Mouse (Mus musculus): ENCODE results near the gene Cma1. TPM values are rescaled to one million over a fixed set of nuclear protein-coding genes. Genes with fewer than 3 reads are reported as not detected.
"Not testable (repeated sequence)": the region's sequence is repeated elsewhere in the genome, so short reads cannot be mapped to it uniquely, and the experiment has no call there.

Cma1 gene
- polyA plus RNA-seq (2014; fragmentation: Nextera tagmentation; extraction: Ambion mirVana), result 0.30 and 1.1 TPM in 2 replicates

DNA sequence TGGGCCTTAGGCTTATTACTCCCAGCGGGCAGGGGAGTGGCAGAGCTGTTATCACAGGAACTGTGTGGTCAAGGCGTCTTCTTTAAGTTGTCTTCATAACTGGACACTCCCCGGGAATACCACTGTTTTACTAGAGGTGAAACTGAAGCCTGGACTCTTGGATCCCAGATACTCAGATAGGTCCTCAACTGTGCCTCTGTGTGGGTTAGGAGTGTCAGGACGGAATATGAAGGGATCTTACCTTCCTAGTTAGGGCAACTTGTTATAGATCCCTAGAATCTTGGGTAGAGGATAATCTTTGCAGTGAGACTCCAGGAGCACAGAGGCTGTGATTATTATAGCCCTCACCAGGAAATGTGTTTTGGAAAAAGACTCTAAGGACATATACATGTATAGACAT lies at the start of gene Cma1:
Cma1 (minus strand) TSS at position 101 of the 400 bp plus-strand sequence.
- no peak within 1 kb of the TSS for H3K27ac ChIP-seq (ENCODE audit: low read depth, low read length)
- H3K9ac ChIP-seq (ENCODE audit: low read depth, low read length), result no peak within 1 kb of the TSS
- H3K27me3 ChIP-seq (ENCODE audit: control insufficient read depth, insufficient read depth, low read length), result no peaks in the 10 kb centered on the region
- no peaks in the 10 kb centered on the region for H3K4me1 ChIP-seq (ENCODE audit: control insufficient read depth, insufficient read depth, low read length)
- H3K4me2 ChIP-seq (replicated peaks; ENCODE audit: low read depth, low read length), result no peak within 1 kb of the TSS
- H3K9me3 ChIP-seq (ENCODE audit: control insufficient read depth, low read length), result no peaks in the 10 kb centered on the region
- ATAC-seq (ENCODE audit: low FRiP score, low TSS enrichment), result no peak
- H3K4me3 ChIP-seq (ENCODE audit: low read length), result no peak within 1 kb of the TSS
- H3K36me3 ChIP-seq (ENCODE audit: control insufficient read depth, insufficient read depth, low read length), result no peaks in the 10 kb centered on the region
- 76% methylated on average over 4 of the region's 4 CpGs for WGBS

DNA sequence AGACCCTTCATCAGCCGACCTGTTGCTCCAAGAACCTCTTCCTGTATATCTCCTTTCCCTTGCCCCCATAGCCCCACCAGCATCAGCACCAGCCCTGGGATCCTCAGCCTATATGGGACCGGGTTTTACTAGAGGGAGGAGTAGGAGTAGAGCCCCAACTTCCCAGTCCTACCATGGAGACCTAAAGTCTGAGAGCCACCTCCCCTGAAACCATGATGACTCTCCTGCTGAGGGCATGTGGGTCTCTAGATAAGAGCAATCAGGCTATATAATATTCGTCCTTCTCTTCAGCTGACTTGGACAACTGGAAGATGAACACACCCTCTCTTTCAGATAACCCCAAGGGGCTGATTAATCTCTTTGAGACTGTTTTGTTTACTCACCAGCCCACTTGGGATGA lies 43.0 kb upstream of the Cma1 start:
- not testable (repeated sequence) for H3K9ac ChIP-seq (ENCODE audit: low read depth, low read length); H3K4me3 ChIP-seq (ENCODE audit: low read length); H3K36me3 ChIP-seq (ENCODE audit: control insufficient read depth, insufficient read depth, low read length); H3K4me2 ChIP-seq (replicated peaks; ENCODE audit: low read depth, low read length); H3K9me3 ChIP-seq (ENCODE audit: control insufficient read depth, low read length); H3K27me3 ChIP-seq (ENCODE audit: control insufficient read depth, insufficient read depth, low read length); H3K27ac ChIP-seq (ENCODE audit: low read depth, low read length); ATAC-seq (ENCODE audit: low FRiP score, low TSS enrichment); H3K4me1 ChIP-seq (ENCODE audit: control insufficient read depth, insufficient read depth, low read length)
- 92% methylated on average over 1 of the region's 3 CpGs for WGBS

DNA sequence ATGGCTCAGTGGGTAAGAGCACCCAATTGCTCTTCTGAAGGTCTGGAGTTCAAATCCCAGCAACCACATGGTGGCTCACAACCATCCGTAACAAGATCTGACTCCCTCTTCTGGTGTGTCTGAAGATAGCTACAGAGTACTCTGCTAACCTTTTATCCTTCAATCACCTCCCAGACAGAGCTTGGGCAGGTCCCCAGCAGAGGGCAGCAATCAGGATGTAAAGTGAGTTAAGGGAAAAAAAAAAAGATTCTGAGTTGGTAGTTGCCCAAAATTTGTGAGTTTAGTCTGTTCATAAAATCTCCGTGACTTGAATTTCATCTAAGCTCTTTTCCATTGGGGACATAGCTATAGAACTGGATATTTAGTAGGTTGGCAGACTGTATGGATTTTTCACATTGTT lies 19.4 kb upstream of the Cma1 start:
- not testable (repeated sequence) for H3K36me3 ChIP-seq (ENCODE audit: control insufficient read depth, insufficient read depth, low read length); H3K9ac ChIP-seq (ENCODE audit: low read depth, low read length); H3K27me3 ChIP-seq (ENCODE audit: control insufficient read depth, insufficient read depth, low read length); H3K4me2 ChIP-seq (replicated peaks; ENCODE audit: low read depth, low read length); ATAC-seq (ENCODE audit: low FRiP score, low TSS enrichment); H3K27ac ChIP-seq (ENCODE audit: low read depth, low read length); H3K4me1 ChIP-seq (ENCODE audit: control insufficient read depth, insufficient read depth, low read length); H3K9me3 ChIP-seq (ENCODE audit: control insufficient read depth, low read length); H3K4me3 ChIP-seq (ENCODE audit: low read length)
- WGBS, result 50% methylated on average over 2 of the region's 2 CpGs

DNA sequence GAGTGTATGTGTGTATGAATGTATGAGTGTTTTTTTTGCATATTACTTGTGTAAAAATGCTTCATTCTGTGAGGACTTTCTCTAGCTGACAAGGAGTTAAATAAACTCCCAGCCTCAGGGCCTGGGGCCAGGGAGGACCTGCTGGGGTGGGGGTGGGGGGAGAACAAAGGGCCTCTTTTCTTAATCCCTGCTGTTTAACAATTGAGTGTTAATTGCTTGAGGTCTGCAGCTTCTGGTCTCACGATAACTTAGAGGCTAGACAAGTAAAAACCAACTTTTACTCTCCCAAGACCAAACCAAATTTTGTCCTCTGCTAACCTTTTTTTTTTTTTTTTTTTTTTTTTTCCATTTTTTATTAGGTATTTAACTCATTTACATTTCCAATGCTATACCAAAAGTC lies 18.8 kb upstream of the Cma1 start:
- Histone ChIP-seq H3K27ac (ENCODE audit: low read depth, low read length) (no peak overlapping the region), H3K9ac (ENCODE audit: low read depth, low read length) (no peak overlapping the region), H3K4me1 (ENCODE audit: control insufficient read depth, insufficient read depth, low read length) (no peaks in the 10 kb centered on the region), H3K4me3 (ENCODE audit: low read length) (no peak overlapping the region), H3K27me3 (ENCODE audit: control insufficient read depth, insufficient read depth, low read length) (no peaks in the 10 kb centered on the region), H3K9me3 (ENCODE audit: control insufficient read depth, low read length) (no peaks in the 10 kb centered on the region), H3K36me3 (ENCODE audit: control insufficient read depth, insufficient read depth, low read length) (no peaks in the 10 kb centered on the region), H3K4me2 (replicated peaks; ENCODE audit: low read depth, low read length) (no peak overlapping the region)
- 13% methylated on average over 1 of the region's 1 CpGs for WGBS
- ATAC-seq (ENCODE audit: low FRiP score, low TSS enrichment), result no peak

DNA sequence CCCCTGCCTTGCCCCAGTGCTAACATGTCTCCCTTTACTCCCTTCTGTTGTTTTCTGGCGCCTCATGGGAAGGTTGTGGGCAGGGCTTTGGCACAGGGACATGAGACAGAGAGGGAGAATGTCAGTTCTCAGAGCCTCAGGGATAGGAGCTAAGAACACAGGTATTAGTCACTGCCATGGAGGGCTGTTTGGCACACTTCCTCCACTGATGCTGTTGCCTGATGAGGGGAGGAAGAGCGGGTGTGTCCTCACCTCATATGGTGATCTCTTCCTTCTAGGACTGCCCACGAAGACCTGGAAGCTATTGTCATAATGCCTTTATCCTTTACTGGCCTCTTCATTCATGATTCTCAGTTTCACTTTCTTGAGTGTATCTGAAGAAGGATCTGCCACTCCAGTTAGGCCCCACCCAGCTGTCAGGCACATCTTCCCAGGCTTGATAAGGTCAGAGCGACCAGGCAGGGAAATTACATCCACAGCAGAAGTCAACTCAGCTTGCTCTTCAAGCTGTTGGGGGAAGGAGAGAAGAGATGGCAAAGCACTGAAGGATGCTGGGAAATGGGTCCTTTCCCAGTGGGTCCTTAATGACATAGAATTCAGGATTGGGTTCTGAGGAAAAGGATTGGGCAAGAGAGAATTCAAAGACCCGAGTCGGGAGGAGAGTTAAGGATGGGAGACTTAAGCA lies 6.0 kb upstream of the Cma1 start, which contains the start of gene Cma2:
Cma2 (plus strand) TSS at position 635 of the 685 bp plus-strand sequence.
- no peaks in the 10 kb centered on the region for H3K36me3 ChIP-seq (ENCODE audit: control insufficient read depth, insufficient read depth, low read length)
- no peak within 1 kb of the TSS for H3K27ac ChIP-seq (ENCODE audit: low read depth, low read length)
- no peak within 1 kb of the TSS for H3K9ac ChIP-seq (ENCODE audit: low read depth, low read length)
- H3K4me1 ChIP-seq (ENCODE audit: control insufficient read depth, insufficient read depth, low read length), result no peaks in the 10 kb centered on the region
- ATAC-seq (ENCODE audit: low FRiP score, low TSS enrichment), result no peak
- 86% methylated on average over 6 of the region's 6 CpGs for WGBS
- H3K4me2 ChIP-seq (replicated peaks; ENCODE audit: low read depth, low read length), result no peak within 1 kb of the TSS
- no peak within 1 kb of the TSS for H3K4me3 ChIP-seq (ENCODE audit: low read length)
- H3K9me3 ChIP-seq (ENCODE audit: control insufficient read depth, low read length), result no peaks in the 10 kb centered on the region
- H3K27me3 ChIP-seq (ENCODE audit: control insufficient read depth, insufficient read depth, low read length), result no peaks in the 10 kb centered on the region

DNA sequence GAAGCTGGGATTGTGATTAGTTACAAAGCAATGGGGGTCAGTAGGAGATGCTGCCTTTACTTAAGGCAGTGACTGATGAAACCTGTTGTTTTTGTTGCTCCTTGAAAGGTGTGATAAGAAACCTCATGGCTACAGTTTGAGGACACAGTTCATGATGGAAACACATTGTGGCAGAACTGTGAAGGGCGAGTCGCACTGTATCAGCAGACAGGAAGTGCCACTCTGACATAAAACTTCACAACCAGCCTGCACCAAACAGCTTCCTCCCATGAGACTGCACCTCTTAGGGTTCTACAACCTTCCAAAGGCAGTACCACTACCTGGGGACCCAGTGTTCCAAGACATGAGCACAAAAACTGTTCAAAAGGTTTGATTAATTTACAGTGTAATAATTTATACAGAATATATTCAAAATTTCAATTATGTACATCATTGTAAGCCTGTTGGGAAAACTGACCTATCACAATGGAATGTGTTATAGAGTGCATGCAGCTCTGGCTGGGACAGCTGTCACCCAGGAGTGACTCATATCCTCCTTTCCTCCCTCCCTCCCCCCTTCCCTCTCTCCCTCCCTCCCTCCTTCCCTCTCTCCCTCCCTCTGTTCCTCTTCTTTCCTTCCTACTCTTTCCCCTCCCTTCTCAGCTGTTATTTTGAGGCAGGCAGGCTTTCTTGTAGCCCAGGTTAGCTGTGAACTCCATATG lies 1.9 kb upstream of the Cma1 start:
- H3K4me3 ChIP-seq (ENCODE audit: low read length), result no peak overlapping the region
- no peaks in the 10 kb centered on the region for H3K36me3 ChIP-seq (ENCODE audit: control insufficient read depth, insufficient read depth, low read length)
- WGBS, result 52% methylated on average over 2 of the region's 2 CpGs
- H3K27ac ChIP-seq (ENCODE audit: low read depth, low read length), result no peak overlapping the region
- no peaks in the 10 kb centered on the region for H3K4me1 ChIP-seq (ENCODE audit: control insufficient read depth, insufficient read depth, low read length)
- no peak for ATAC-seq (ENCODE audit: low FRiP score, low TSS enrichment)
- no peaks in the 10 kb centered on the region for H3K27me3 ChIP-seq (ENCODE audit: control insufficient read depth, insufficient read depth, low read length)
- no peak overlapping the region for H3K9ac ChIP-seq (ENCODE audit: low read depth, low read length)
- no peaks in the 10 kb centered on the region for H3K9me3 ChIP-seq (ENCODE audit: control insufficient read depth, low read length)
- no peak overlapping the region for H3K4me2 ChIP-seq (replicated peaks; ENCODE audit: low read depth, low read length)

DNA sequence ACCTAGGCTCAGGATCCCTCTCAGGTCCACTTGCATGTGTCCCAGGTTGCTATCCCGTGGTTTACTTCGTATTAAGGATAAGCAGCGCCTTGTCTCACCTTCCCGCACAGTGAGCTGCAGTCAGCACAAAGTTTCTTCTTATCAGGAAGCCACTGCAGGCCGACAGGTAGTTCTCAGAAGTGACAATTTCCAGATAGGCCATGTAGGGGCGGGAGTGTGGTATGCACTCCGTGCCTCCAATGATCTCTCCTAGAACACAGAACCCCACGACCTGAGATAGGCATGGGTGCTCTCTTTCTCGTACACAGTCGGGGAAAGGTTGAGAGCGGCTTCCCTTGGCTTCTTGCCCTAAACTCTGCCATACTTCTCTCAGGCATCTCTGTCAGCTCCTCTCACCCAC lies 874 bp downstream of the Cma1 start:
- Histone ChIP-seq H3K4me1 (ENCODE audit: control insufficient read depth, insufficient read depth, low read length) (no peaks in the 10 kb centered on the region), H3K4me2 (replicated peaks; ENCODE audit: low read depth, low read length) (no peak overlapping the region), H3K4me3 (ENCODE audit: low read length) (no peak overlapping the region), H3K27me3 (ENCODE audit: control insufficient read depth, insufficient read depth, low read length) (no peaks in the 10 kb centered on the region), H3K9me3 (ENCODE audit: control insufficient read depth, low read length) (no peaks in the 10 kb centered on the region), H3K9ac (ENCODE audit: low read depth, low read length) (no peak overlapping the region), H3K36me3 (ENCODE audit: control insufficient read depth, insufficient read depth, low read length) (no peaks in the 10 kb centered on the region), H3K27ac (ENCODE audit: low read depth, low read length) (no peak overlapping the region)
- WGBS, result 82% methylated on average over 11 of the region's 11 CpGs
- no peak for ATAC-seq (ENCODE audit: low FRiP score, low TSS enrichment)

DNA sequence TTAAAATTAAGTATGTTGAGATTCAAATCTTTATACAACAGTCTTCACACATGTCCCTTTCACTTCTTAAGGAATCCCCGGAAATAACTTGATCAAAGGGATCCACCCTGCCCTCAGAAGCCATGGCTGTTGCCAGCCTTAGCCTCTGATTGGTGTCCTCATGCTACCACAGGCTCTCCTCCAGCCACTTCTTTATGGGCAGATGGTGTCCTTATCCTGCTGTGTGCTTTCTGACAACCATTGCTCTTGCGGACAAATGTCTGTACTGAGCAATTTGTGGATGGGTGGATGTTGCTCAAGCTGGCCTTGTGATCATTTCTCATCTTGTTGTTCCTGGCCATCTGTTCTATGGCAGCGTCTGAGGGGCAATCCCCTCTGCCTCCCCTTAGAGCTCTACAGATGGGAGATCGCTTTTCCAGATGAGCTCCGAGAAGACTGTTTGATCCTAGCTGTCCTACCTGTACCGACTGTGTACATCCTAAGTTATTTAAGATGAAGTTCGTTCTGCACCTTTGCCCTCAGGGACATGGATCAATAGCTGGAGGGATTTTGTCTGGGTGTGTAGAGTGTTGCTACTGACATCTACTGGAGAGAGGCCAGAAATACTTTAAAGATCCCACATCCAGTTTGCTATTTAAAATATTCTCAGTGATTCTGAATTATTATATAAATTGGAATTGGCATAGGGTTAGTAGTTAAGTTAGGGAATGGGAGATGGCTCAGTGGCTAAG lies 4.2 kb downstream of the Cma1 start:
- 16% methylated on average over 7 of the region's 7 CpGs for WGBS
- Histone ChIP-seq H3K4me1 (ENCODE audit: control insufficient read depth, insufficient read depth, low read length) (no peaks in the 10 kb centered on the region), H3K9ac (ENCODE audit: low read depth, low read length) (no peak overlapping the region), H3K4me3 (ENCODE audit: low read length) (no peak overlapping the region), H3K27me3 (ENCODE audit: control insufficient read depth, insufficient read depth, low read length) (no peaks in the 10 kb centered on the region), H3K27ac (ENCODE audit: low read depth, low read length) (no peak overlapping the region), H3K4me2 (replicated peaks; ENCODE audit: low read depth, low read length) (no peak overlapping the region), H3K9me3 (ENCODE audit: control insufficient read depth, low read length) (no peaks in the 10 kb centered on the region), H3K36me3 (ENCODE audit: control insufficient read depth, insufficient read depth, low read length) (no peaks in the 10 kb centered on the region)
- no peak for ATAC-seq (ENCODE audit: low FRiP score, low TSS enrichment)

DNA sequence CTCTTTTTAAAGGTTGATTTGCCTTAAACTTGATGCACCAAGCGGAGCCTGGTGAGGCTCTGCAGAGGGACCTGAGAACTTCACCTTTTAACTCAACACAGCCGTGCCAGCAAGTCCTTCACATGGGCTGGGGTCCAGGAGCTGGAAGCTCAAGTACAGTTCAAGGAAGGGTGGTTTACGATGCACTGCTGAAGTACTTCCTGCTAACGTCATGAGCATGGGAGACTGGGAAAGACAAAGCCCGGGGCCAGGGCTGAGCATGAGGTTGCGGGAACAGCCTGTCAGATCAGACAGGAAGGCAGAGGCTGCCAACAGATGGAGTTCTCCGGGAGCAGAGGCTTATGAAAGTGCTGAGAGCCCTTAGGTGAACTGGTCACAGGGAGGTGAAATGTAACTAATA lies 10.9 kb downstream of the Cma1 start:
- ATAC-seq (ENCODE audit: low FRiP score, low TSS enrichment), result peak; percentile 62; the same call in 1 of the 2 replicates
- Histone ChIP-seq H3K9me3 (ENCODE audit: control insufficient read depth, low read length) (no peaks in the 10 kb centered on the region), H3K36me3 (ENCODE audit: control insufficient read depth, insufficient read depth, low read length) (no peaks in the 10 kb centered on the region), H3K27me3 (ENCODE audit: control insufficient read depth, insufficient read depth, low read length) (no peaks in the 10 kb centered on the region), H3K9ac (ENCODE audit: low read depth, low read length) (no peak overlapping the region), H3K4me1 (ENCODE audit: control insufficient read depth, insufficient read depth, low read length) (no peaks in the 10 kb centered on the region), H3K4me3 (ENCODE audit: low read length) (no peak overlapping the region), H3K4me2 (replicated peaks; ENCODE audit: low read depth, low read length) (no peak overlapping the region), H3K27ac (ENCODE audit: low read depth, low read length) (no peak overlapping the region)
- 33% methylated on average over 7 of the region's 7 CpGs for WGBS

Measured in kidney, embryonic 14.5 days (tissue).